Mouse (Mus musculus): ENCODE results near the gene Cebpa. TPM values are rescaled to one million over a fixed set of nuclear protein-coding genes. Genes with fewer than 3 reads are reported as not detected.

The Cebpa gene
- polyA plus RNA-seq, 1 experiment = 14.2 TPM

DNA sequence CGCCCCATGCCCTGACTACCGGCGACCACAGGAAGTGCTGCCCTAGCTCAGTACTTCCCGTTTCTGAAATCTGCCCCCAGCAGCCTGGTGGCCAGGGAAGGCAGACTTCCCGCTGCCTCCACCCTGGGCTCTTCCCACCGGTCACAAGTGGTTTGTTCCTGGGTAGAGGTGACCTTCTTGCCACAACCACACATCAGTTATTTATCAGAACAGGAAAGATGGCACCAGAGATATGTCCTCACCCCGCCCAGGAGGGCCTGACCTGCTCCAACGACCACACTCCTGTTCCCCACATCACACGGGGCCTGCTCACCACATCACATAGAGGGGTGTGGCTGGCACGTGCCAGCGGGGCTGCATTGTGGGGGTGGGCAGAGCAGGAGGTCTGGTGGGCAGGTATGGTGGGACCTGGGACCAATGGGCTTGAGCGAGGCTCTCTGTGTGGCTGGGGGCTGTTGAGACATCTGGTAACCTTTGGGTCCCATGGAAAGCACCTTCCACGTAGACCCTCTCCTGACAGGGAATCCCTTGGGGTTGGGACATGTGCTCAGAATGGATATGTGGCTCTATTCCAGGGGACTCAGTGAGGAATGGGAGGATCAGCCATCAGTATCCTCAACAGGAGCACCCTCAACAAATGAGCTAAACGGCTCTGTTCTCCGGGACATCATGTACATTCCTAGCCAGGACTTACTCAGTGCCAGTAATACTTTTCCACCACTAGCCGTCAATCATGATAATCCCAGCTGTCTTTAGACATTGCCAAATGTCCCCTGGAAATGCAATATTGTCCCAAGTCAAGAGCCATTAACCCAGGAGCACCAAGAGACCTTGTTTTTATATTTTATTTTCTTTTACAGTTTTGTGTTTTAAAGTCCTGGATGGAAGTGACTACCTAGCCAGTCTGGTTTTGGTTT is 37.7 kb downstream of the Cebpa start:
- no peak overlapping the region for H3K4me3 ChIP-seq (replicated peaks; ENCODE audit: control insufficient read depth, low read depth, low read length)
- WGBS = 9% methylated on average over 16 of the region's 16 CpGs
- no peak for TF ChIP-seq CTCF (IDR thresholded peaks at IDR 0.05; ENCODE audit: control insufficient read depth, insufficient read depth, low read length)
- TF ChIP-seq POLR2A (IDR thresholded peaks at IDR 0.05; ENCODE audit: borderline replicate concordance, control insufficient read depth, low read depth, low read length) = no peak; the same call in 1 of the 2 replicates
- peaks cover 12% of the 10 kb centered on the region; the same call in 1 of the 2 replicates for H3K4me1 ChIP-seq (ENCODE audit: control insufficient read depth, insufficient read depth, low read length)
- peak overlapping the region; percentile 17 for H3K27ac ChIP-seq (ENCODE audit: control insufficient read depth, insufficient read depth, low read depth, low read length, poor library complexity)

DNA sequence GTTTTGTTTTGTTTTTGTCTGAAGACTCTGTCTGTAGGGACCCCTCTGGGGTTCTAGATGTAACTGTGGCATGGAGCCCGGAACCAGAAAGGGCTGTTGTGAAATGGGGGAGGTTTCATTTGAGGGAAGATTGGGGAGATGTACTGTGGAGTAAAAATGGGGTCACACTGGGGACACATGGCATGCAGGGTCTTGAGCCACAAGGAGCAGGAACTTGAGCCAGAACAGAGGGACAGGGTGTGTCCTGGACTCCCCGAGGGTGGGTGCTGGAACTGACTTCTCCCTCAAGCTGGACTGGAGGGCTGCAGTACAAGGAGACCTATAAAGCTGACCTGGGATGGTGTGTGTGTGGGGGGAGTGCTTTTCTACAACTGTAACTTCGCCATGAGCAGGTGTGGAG is 38.4 kb downstream of the Cebpa start:
- Histone ChIP-seq H3K4me3 (replicated peaks; ENCODE audit: control insufficient read depth, low read depth, low read length) (no peak overlapping the region), H3K27ac (ENCODE audit: control insufficient read depth, insufficient read depth, low read depth, low read length, poor library complexity) (no peak overlapping the region; the same call in 1 of the 2 replicates), H3K4me1 (ENCODE audit: control insufficient read depth, insufficient read depth, low read length) (peaks cover 12% of the 10 kb centered on the region; the same call in 1 of the 2 replicates)
- TF ChIP-seq POLR2A (IDR thresholded peaks at IDR 0.05; ENCODE audit: borderline replicate concordance, control insufficient read depth, low read depth, low read length) = no peak
- TF ChIP-seq CTCF (IDR thresholded peaks at IDR 0.05; ENCODE audit: control insufficient read depth, insufficient read depth, low read length) = no peak
- WGBS = 14% methylated on average over 3 of the region's 3 CpGs

GRCm38 (mm10) chr7:35162443-35162842 is 43.4 kb downstream of the Cebpa start:
- peaks cover 3% of the 10 kb centered on the region; the same call in 1 of the 2 replicates for H3K4me1 ChIP-seq (ENCODE audit: control insufficient read depth, insufficient read depth, low read length)
- no peak for TF ChIP-seq POLR2A (IDR thresholded peaks at IDR 0.05; ENCODE audit: borderline replicate concordance, control insufficient read depth, low read depth, low read length)
- no peak for TF ChIP-seq CTCF (IDR thresholded peaks at IDR 0.05; ENCODE audit: control insufficient read depth, insufficient read depth, low read length)
- 76% methylated on average over 6 of the region's 6 CpGs for WGBS
- H3K4me3 ChIP-seq (replicated peaks; ENCODE audit: control insufficient read depth, low read depth, low read length) = no peak overlapping the region
- no peak overlapping the region for H3K27ac ChIP-seq (ENCODE audit: control insufficient read depth, insufficient read depth, low read depth, low read length, poor library complexity)

DNA sequence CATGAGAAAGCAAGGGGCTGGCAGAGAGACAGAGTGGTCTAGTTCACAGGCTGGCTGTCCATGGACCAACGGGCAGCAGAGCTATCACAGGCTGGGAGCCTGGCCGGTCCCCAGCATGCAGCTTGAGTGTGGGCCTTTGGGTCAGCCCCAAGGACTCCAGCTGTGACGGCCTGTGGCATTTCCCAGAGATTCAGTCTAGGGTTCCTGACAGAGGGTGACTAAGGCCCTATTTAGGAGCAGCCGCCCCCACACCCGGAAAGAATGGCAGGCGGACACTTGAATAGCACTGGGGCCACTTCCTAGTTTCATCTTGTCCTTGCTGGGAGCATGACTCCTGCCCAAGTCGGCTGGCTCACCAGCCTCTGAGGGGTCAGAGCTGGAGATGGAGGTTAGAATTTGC is 44.5 kb downstream of the Cebpa start:
- H3K27ac ChIP-seq (ENCODE audit: control insufficient read depth, insufficient read depth, low read depth, low read length, poor library complexity) = no peak overlapping the region
- 79% methylated on average over 7 of the region's 7 CpGs for WGBS
- TF ChIP-seq POLR2A (IDR thresholded peaks at IDR 0.05; ENCODE audit: borderline replicate concordance, control insufficient read depth, low read depth, low read length) (no peak), CTCF (IDR thresholded peaks at IDR 0.05; ENCODE audit: control insufficient read depth, insufficient read depth, low read length) (no peak)
- H3K4me3 ChIP-seq (replicated peaks; ENCODE audit: control insufficient read depth, low read depth, low read length) = no peak overlapping the region
- no peaks in the 10 kb centered on the region; the same call in 1 of the 2 replicates for H3K4me1 ChIP-seq (ENCODE audit: control insufficient read depth, insufficient read depth, low read length)

DNA sequence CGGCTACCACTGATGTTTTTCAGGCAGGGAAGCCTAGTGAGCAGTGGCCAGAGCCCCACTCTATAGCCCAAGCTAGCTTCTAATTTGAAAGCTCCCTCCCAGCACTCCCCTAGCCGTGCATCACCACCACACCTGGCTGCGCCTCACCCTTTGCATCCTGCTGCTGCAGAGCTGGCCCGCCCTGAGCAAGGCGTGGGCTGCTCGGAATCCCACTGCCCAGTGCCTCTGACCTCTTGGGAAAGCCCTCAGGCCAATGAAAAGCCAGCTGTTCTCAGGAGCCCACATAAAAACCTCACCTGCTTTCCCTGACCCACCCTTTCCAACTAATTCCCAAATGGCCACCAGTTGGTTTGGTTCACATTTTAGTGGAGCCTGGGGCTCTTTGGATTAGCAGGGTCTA is 45.0 kb downstream of the Cebpa start:
- 82% methylated on average over 6 of the region's 6 CpGs for WGBS
- Histone ChIP-seq H3K27ac (ENCODE audit: control insufficient read depth, insufficient read depth, low read depth, low read length, poor library complexity) (no peak overlapping the region), H3K4me3 (replicated peaks; ENCODE audit: control insufficient read depth, low read depth, low read length) (no peak overlapping the region), H3K4me1 (ENCODE audit: control insufficient read depth, insufficient read depth, low read length) (no peaks in the 10 kb centered on the region; the same call in 1 of the 2 replicates)
- TF ChIP-seq POLR2A (IDR thresholded peaks at IDR 0.05; ENCODE audit: borderline replicate concordance, control insufficient read depth, low read depth, low read length) (no peak), CTCF (IDR thresholded peaks at IDR 0.05; ENCODE audit: control insufficient read depth, insufficient read depth, low read length) (no peak)

DNA sequence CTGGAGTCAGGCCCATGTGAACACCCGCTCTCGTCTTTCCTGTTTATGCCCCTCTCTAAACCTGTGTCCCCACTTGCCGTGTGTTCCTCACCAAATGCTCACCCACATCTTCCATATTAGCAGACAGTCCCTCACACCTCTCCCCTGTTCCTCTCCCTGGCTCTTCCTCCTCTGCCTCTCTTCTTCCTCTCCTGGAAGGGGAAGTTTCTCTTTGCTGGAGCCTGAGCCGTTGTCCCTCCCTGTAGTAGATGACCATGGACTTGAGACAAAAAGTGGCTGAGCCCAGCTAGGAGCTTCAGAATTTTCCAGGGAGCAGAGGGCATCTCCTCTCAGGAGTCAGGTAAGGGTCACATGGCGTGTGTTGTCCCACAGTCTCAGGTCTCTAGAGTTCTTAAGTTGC is 47.9 kb downstream of the Cebpa start:
- TF ChIP-seq POLR2A (IDR thresholded peaks at IDR 0.05; ENCODE audit: borderline replicate concordance, control insufficient read depth, low read depth, low read length) (no peak), CTCF (IDR thresholded peaks at IDR 0.05; ENCODE audit: control insufficient read depth, insufficient read depth, low read length) (no peak)

GRCm38 (mm10) chr7:35167925-35168324 is 48.8 kb downstream of the Cebpa start:
- TF ChIP-seq POLR2A (IDR thresholded peaks at IDR 0.05; ENCODE audit: borderline replicate concordance, control insufficient read depth, low read depth, low read length) = no peak
- TF ChIP-seq CTCF (IDR thresholded peaks at IDR 0.05; ENCODE audit: control insufficient read depth, insufficient read depth, low read length) = no peak
- H3K4me3 ChIP-seq (replicated peaks; ENCODE audit: control insufficient read depth, low read depth, low read length) = no peak overlapping the region
- H3K4me1 ChIP-seq (ENCODE audit: control insufficient read depth, insufficient read depth, low read length) = no peaks in the 10 kb centered on the region; the same call in 1 of the 2 replicates
- 81% methylated on average over 2 of the region's 2 CpGs for WGBS
- H3K27ac ChIP-seq (ENCODE audit: control insufficient read depth, insufficient read depth, low read depth, low read length, poor library complexity) = no peak overlapping the region

More for the DNA sequence above, 47.9 kb downstream of the Cebpa start:
- H3K4me1 ChIP-seq (ENCODE audit: control insufficient read depth, insufficient read depth, low read length) = no peaks in the 10 kb centered on the region; the same call in 1 of the 2 replicates
- H3K27ac ChIP-seq (ENCODE audit: control insufficient read depth, insufficient read depth, low read depth, low read length, poor library complexity) = no peak overlapping the region
- no peak overlapping the region for H3K4me3 ChIP-seq (replicated peaks; ENCODE audit: control insufficient read depth, low read depth, low read length)
- 40% methylated on average over 5 of the region's 5 CpGs for WGBS

DNA sequence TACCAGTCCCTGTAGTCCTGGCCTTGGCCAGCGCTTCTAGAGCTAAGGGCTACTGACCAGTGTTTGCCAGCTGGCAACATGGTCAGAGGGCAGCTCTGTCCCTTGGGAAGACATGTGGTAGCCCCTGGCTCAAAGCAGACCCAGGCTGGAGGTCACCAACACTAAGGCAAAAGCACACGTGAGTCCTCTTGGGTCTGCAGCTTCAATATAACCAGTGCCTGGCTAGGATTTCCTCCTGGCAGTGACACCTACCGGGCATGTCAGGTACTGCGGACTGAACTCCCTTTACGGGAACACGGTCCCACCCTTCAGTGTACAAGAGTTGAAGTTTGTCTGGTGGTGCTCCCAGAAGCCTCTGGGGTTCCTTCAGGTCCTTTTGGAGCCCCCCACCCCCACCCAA is 50.2 kb downstream of the Cebpa start:
- TF ChIP-seq POLR2A (IDR thresholded peaks at IDR 0.05; ENCODE audit: borderline replicate concordance, control insufficient read depth, low read depth, low read length) (no peak), CTCF (IDR thresholded peaks at IDR 0.05; ENCODE audit: control insufficient read depth, insufficient read depth, low read length) (peak; percentile 95)
- H3K4me3 ChIP-seq (replicated peaks; ENCODE audit: control insufficient read depth, low read depth, low read length) = no peak overlapping the region
- 16% methylated on average over 6 of the region's 6 CpGs for WGBS
- no peaks in the 10 kb centered on the region; the same call in 1 of the 2 replicates for H3K4me1 ChIP-seq (ENCODE audit: control insufficient read depth, insufficient read depth, low read length)
- H3K27ac ChIP-seq (ENCODE audit: control insufficient read depth, insufficient read depth, low read depth, low read length, poor library complexity) = no peak overlapping the region

Other genes starting within 250 kb of the Cebpa start
- 6.4 and 16.1 TPM in 2 replicates for gene Pepd, start 206.9 kb upstream of the Cebpa start, polyA plus RNA-seq (2011; ENCODE audit: insufficient read depth, insufficient read length, low replicate concordance, missing spikeins)
- 15.2 and 18.2 TPM in 2 replicates for gene Cebpg, start 62.7 kb upstream of the Cebpa start, polyA plus RNA-seq (2011; ENCODE audit: insufficient read depth, insufficient read length, low replicate concordance, missing spikeins)
- gene Slc7a10, start 67.1 kb downstream of the Cebpa start, polyA plus RNA-seq (2011; ENCODE audit: insufficient read depth, insufficient read length, low replicate concordance, missing spikeins) = 1.5 TPM in 1 of 2 replicates, not detected in the other
- gene Lrp3, start 96.2 kb downstream of the Cebpa start, polyA plus RNA-seq (2011; ENCODE audit: insufficient read depth, insufficient read length, low replicate concordance, missing spikeins) = not detected in 2 replicates
- 1.9 and 7.1 TPM in 2 replicates for gene Gpatch1, start 199.1 kb downstream of the Cebpa start, polyA plus RNA-seq (2011; ENCODE audit: insufficient read depth, insufficient read length, low replicate concordance, missing spikeins)
- 2.0 TPM in 1 of 2 replicates, not detected in the other for gene Rhpn2, start 214.9 kb downstream of the Cebpa start, polyA plus RNA-seq (2011; ENCODE audit: insufficient read depth, insufficient read length, low replicate concordance, missing spikeins)

All from bone marrow, adult 2 months (tissue).